Mouse (Mus musculus): Measurements from ENCODE around the gene Zfp36l1. TPM values are rescaled to one million over a fixed set of nuclear protein-coding genes. Genes with fewer than 3 reads are reported as not detected.

Zfp36l1 gene
- polyA plus RNA-seq, 1 experiment from 2014 or later: 164 TPM

GRCm38 (mm10) chr12:80115142-80115862 is 2.5 kb upstream of the Zfp36l1 start:
- H3K9ac ChIP-seq (ENCODE audit: low read length): peak overlapping the region; percentile 85
- H3K27me3 ChIP-seq (ENCODE audit: control insufficient read depth, insufficient read depth, low read length): no peaks in the 10 kb centered on the region
- peak overlapping the region; percentile 98 for H3K27ac ChIP-seq (ENCODE audit: low read depth, low read length)
- ATAC-seq (replicated peaks; ENCODE audit: low FRiP score) (peak; percentile 50), DNase-seq (ENCODE audit: low spot score) (peak; percentile 94)
- peak overlapping the region; percentile 89 for H3K4me3 ChIP-seq (ENCODE audit: low read depth, low read length)
- H3K36me3 ChIP-seq (ENCODE audit: control insufficient read depth, insufficient read depth, low read length): no peaks in the 10 kb centered on the region; the same call in 1 of the 2 replicates
- peak overlapping the region; percentile 98 for H3K4me2 ChIP-seq (ENCODE audit: low read depth, low read length, severe bottlenecking)
- under 1% methylated on average over 71 of the region's 71 CpGs for WGBS
- H3K9me3 ChIP-seq (ENCODE audit: control insufficient read depth, low read length): no peaks in the 10 kb centered on the region
- peaks cover 8% of the 10 kb centered on the region; the same call in 1 of the 2 replicates for H3K4me1 ChIP-seq (replicated peaks; ENCODE audit: control insufficient read depth, insufficient read depth, low read length)

- Histone ChIP-seq H3K27me3 (ENCODE audit: control insufficient read depth, insufficient read depth, low read length) (no peaks in the 10 kb centered on the region), H3K4me2 (ENCODE audit: low read depth, low read length, severe bottlenecking) (peak overlapping the region; percentile 98), H3K4me3 (ENCODE audit: low read depth, low read length) (peak overlapping the region; percentile 89), H3K9ac (ENCODE audit: low read length) (peak overlapping the region; percentile 85), H3K36me3 (ENCODE audit: control insufficient read depth, insufficient read depth, low read length) (peaks cover 4% of the 10 kb centered on the region), H3K4me1 (replicated peaks; ENCODE audit: control insufficient read depth, insufficient read depth, low read length) (peaks cover 8% of the 10 kb centered on the region; the same call in 1 of the 2 replicates), H3K9me3 (ENCODE audit: control insufficient read depth, low read length) (no peaks in the 10 kb centered on the region), H3K27ac (ENCODE audit: low read depth, low read length) (peak overlapping the region; percentile 98)
- ATAC-seq (replicated peaks; ENCODE audit: low FRiP score) (no peak), DNase-seq (ENCODE audit: low spot score) (no peak)
- WGBS: 0% methylated on average over 8 of the region's 8 CpGs
Observed at GRCm38 (mm10) chr12:80114892-80115141, 2.0 kb upstream of the Zfp36l1 start.

GRCm38 (mm10) chr12:80114031-80114891 is 1.4 kb upstream of the Zfp36l1 start:
- Histone ChIP-seq H3K36me3 (ENCODE audit: control insufficient read depth, insufficient read depth, low read length) (peaks cover 6% of the 10 kb centered on the region), H3K4me1 (replicated peaks; ENCODE audit: control insufficient read depth, insufficient read depth, low read length) (peaks cover 8% of the 10 kb centered on the region; the same call in 1 of the 2 replicates), H3K9ac (ENCODE audit: low read length) (peak overlapping the region; percentile 85), H3K4me2 (ENCODE audit: low read depth, low read length, severe bottlenecking) (peak overlapping the region; percentile 98), H3K4me3 (ENCODE audit: low read depth, low read length) (peak overlapping the region; percentile 89), H3K9me3 (ENCODE audit: control insufficient read depth, low read length) (no peaks in the 10 kb centered on the region), H3K27me3 (ENCODE audit: control insufficient read depth, insufficient read depth, low read length) (no peaks in the 10 kb centered on the region), H3K27ac (ENCODE audit: low read depth, low read length) (peak overlapping the region; percentile 98)
- WGBS: under 1% methylated on average over 51 of the region's 51 CpGs
- no peak for ATAC-seq (replicated peaks; ENCODE audit: low FRiP score)
- peak; percentile 85 for DNase-seq (ENCODE audit: low spot score)

GRCm38 (mm10) chr12:80113586-80114021 is 791 bp upstream of the Zfp36l1 start:
- ATAC-seq (replicated peaks; ENCODE audit: low FRiP score) (peak; percentile 24; the same call in 1 of the 2 replicates), DNase-seq (ENCODE audit: low spot score) (peak; percentile 81)
- Histone ChIP-seq H3K27ac (ENCODE audit: low read depth, low read length) (peak overlapping the region; percentile 98), H3K36me3 (ENCODE audit: control insufficient read depth, insufficient read depth, low read length) (peaks cover 6% of the 10 kb centered on the region), H3K9me3 (ENCODE audit: control insufficient read depth, low read length) (no peaks in the 10 kb centered on the region), H3K9ac (ENCODE audit: low read length) (peak overlapping the region; percentile 85), H3K4me2 (ENCODE audit: low read depth, low read length, severe bottlenecking) (peak overlapping the region; percentile 98), H3K4me3 (ENCODE audit: low read depth, low read length) (peak overlapping the region; percentile 89), H3K27me3 (ENCODE audit: control insufficient read depth, insufficient read depth, low read length) (no peaks in the 10 kb centered on the region), H3K4me1 (replicated peaks; ENCODE audit: control insufficient read depth, insufficient read depth, low read length) (peaks cover 8% of the 10 kb centered on the region; the same call in 1 of the 2 replicates)
- under 1% methylated on average over 22 of the region's 22 CpGs for WGBS

- H3K9ac ChIP-seq (ENCODE audit: low read length): peak overlapping the region; percentile 98
- H3K27me3 ChIP-seq (ENCODE audit: control insufficient read depth, insufficient read depth, low read length): no peaks in the 10 kb centered on the region
- peak overlapping the region; percentile 98 for H3K27ac ChIP-seq (ENCODE audit: low read depth, low read length)
- H3K4me1 ChIP-seq (replicated peaks; ENCODE audit: control insufficient read depth, insufficient read depth, low read length): peaks cover 8% of the 10 kb centered on the region; the same call in 1 of the 2 replicates
- ATAC-seq (replicated peaks; ENCODE audit: low FRiP score): no peak
- peaks cover 7% of the 10 kb centered on the region for H3K36me3 ChIP-seq (ENCODE audit: control insufficient read depth, insufficient read depth, low read length)
- H3K9me3 ChIP-seq (ENCODE audit: control insufficient read depth, low read length): no peaks in the 10 kb centered on the region
- H3K4me3 ChIP-seq (ENCODE audit: low read depth, low read length): peak overlapping the region; percentile 89
- 0% methylated on average over 26 of the region's 26 CpGs for WGBS
- peak overlapping the region; percentile 98 for H3K4me2 ChIP-seq (ENCODE audit: low read depth, low read length, severe bottlenecking)
- DNase-seq (ENCODE audit: low spot score): no peak
Observed at GRCm38 (mm10) chr12:80112071-80112660, 647 bp downstream of the Zfp36l1 start.

- Histone ChIP-seq H3K9me3 (ENCODE audit: control insufficient read depth, low read length) (no peaks in the 10 kb centered on the region), H3K27me3 (ENCODE audit: control insufficient read depth, insufficient read depth, low read length) (no peaks in the 10 kb centered on the region), H3K4me3 (ENCODE audit: low read depth, low read length) (peak overlapping the region; percentile 89), H3K4me1 (replicated peaks; ENCODE audit: control insufficient read depth, insufficient read depth, low read length) (peaks cover 8% of the 10 kb centered on the region; the same call in 1 of the 2 replicates), H3K9ac (ENCODE audit: low read length) (peak overlapping the region; percentile 98), H3K36me3 (ENCODE audit: control insufficient read depth, insufficient read depth, low read length) (peaks cover 9% of the 10 kb centered on the region), H3K27ac (ENCODE audit: low read depth, low read length) (peak overlapping the region; percentile 98), H3K4me2 (ENCODE audit: low read depth, low read length, severe bottlenecking) (peak overlapping the region; percentile 98)
- DNase-seq (ENCODE audit: low spot score): peak; percentile 79
- WGBS: under 1% methylated on average over 29 of the region's 29 CpGs
- no peak for ATAC-seq (replicated peaks; ENCODE audit: low FRiP score)
Observed at GRCm38 (mm10) chr12:80111131-80112070, 1.4 kb downstream of the Zfp36l1 start.

- Histone ChIP-seq H3K27me3 (ENCODE audit: control insufficient read depth, insufficient read depth, low read length) (no peaks in the 10 kb centered on the region), H3K4me1 (replicated peaks; ENCODE audit: control insufficient read depth, insufficient read depth, low read length) (peaks cover 8% of the 10 kb centered on the region; the same call in 1 of the 2 replicates), H3K9me3 (ENCODE audit: control insufficient read depth, low read length) (no peaks in the 10 kb centered on the region), H3K9ac (ENCODE audit: low read length) (peak overlapping the region; percentile 98), H3K27ac (ENCODE audit: low read depth, low read length) (peak overlapping the region; percentile 98), H3K4me3 (ENCODE audit: low read depth, low read length) (peak overlapping the region; percentile 89), H3K4me2 (ENCODE audit: low read depth, low read length, severe bottlenecking) (peak overlapping the region; percentile 98), H3K36me3 (ENCODE audit: control insufficient read depth, insufficient read depth, low read length) (peaks cover 9% of the 10 kb centered on the region)
- ATAC-seq (replicated peaks; ENCODE audit: low FRiP score): no peak
- no peak for DNase-seq (ENCODE audit: low spot score)
- under 1% methylated on average over 9 of the region's 9 CpGs for WGBS
Observed at GRCm38 (mm10) chr12:80110546-80110870, 2.3 kb downstream of the Zfp36l1 start.

Measured in forebrain, embryonic 11.5 days (tissue).